Mouse (Mus musculus) midbrain, embryonic 12.5 days (tissue): ENCODE measurements around the gene Glrx5. TPM values are rescaled to one million over a fixed set of nuclear protein-coding genes. Genes with fewer than 3 reads are reported as not detected.

Source experiments
- ATAC-seq: fragments of 200-750 bp; cut with Nextera tagmentation; 2 replicates; pipeline ENCODE4 v1.8.0; 2017; ENCODE audit warnings: low read depth, moderate TSS enrichment, moderate library complexity; ENCODE audit not compliant: low FRiP score
- H3K27ac ChIP-seq: fragments of 300-500 bp; sonication (generic); replicated peaks from 2 replicates; pipeline ENCODE4 v1.5.1; 2016; ENCODE audit warnings: mild to moderate bottlenecking
- H3K27me3 ChIP-seq: fragments of 300-500 bp; sonication (generic); 2 replicates; pipeline ENCODE4 v1.6.1; 2016; ENCODE audit warnings: mild to moderate bottlenecking
- H3K36me3 ChIP-seq: fragments of 300-500 bp; sonication (generic); 2 replicates; pipeline ENCODE4 v1.6.1; 2016
- H3K4me1 ChIP-seq: fragments of 300-500 bp; sonication (generic); 2 replicates; pipeline ENCODE4 v1.6.1; 2016
- H3K4me2 ChIP-seq: fragments of 300-500 bp; sonication (generic); replicated peaks from 2 replicates; pipeline ENCODE4 v1.6.1; 2016; ENCODE audit warnings: mild to moderate bottlenecking, moderate library complexity
- H3K4me3 ChIP-seq: fragments of 300-500 bp; sonication (generic); 2 replicates; pipeline ENCODE4 v1.5.1; 2016; ENCODE audit warnings: mild to moderate bottlenecking
- H3K9ac ChIP-seq: fragments of 300-500 bp; sonication (generic); replicated peaks from 2 replicates; pipeline ENCODE4 v1.6.1; 2016; ENCODE audit warnings: mild to moderate bottlenecking, moderate library complexity
- H3K9me3 ChIP-seq: fragments of 300-500 bp; sonication (generic); 2 replicates; pipeline ENCODE4 v1.6.1; 2016; ENCODE audit warnings: mild to moderate bottlenecking
- WGBS: fragments of 180-500 bp; shearing (Covaris S2); methylation state at CpG from one replicate; pipeline ENCODE4 v1.1.7; 2016; 5-methylcytosine and 5-hydroxymethylcytosine counted together
- polyA plus RNA-seq: library from polyadenylated mRNA; unstranded; fragments of >200 nt; fragmentation: Nextera tagmentation; extraction: Ambion mirVana; gene quantifications from 2 replicates; pipeline ENCODE4 v1.2.1, GENCODE M21; 2016

Gene Glrx5
- polyA plus RNA-seq, 1 experiment from 2014 or later, result 161 TPM

GRCm38 (mm10) chr12:105063201-105064134 is 31.0 kb downstream of the Glrx5 start:
- Histone ChIP-seq H3K4me1 (peaks cover 3% of the 10 kb centered on the region; the same call in 1 of the 2 replicates), H3K4me2 (no peak overlapping the region), H3K9ac (no peak overlapping the region), H3K27ac (peak overlapping the region; percentile 49; the same call in 1 of the 2 replicates), H3K9me3 (no peaks in the 10 kb centered on the region), H3K4me3 (no peak overlapping the region), H3K36me3 (no peaks in the 10 kb centered on the region), H3K27me3 (no peaks in the 10 kb centered on the region)
- peak; percentile 23; the same call in 1 of the 2 replicates for ATAC-seq
- 46% methylated on average over 28 of the region's 28 CpGs for WGBS

GRCm38 (mm10) chr12:105064168-105064567 is 31.7 kb downstream of the Glrx5 start:
- no peak overlapping the region for H3K9ac ChIP-seq
- no peak for ATAC-seq
- H3K4me3 ChIP-seq, result no peak overlapping the region
- H3K27me3 ChIP-seq, result no peaks in the 10 kb centered on the region
- WGBS, result 79% methylated on average over 4 of the region's 4 CpGs
- no peaks in the 10 kb centered on the region for H3K9me3 ChIP-seq
- no peaks in the 10 kb centered on the region for H3K36me3 ChIP-seq
- no peak overlapping the region for H3K4me2 ChIP-seq
- 0 out of 2 replicates have a peak overlapping the region, but pooled peaks have one; percentile 49 for H3K27ac ChIP-seq
- H3K4me1 ChIP-seq, result peaks cover 3% of the 10 kb centered on the region; the same call in 1 of the 2 replicates

- 91% methylated on average over 7 of the region's 7 CpGs for WGBS
- no peaks in the 10 kb centered on the region for H3K27me3 ChIP-seq
- ATAC-seq, result no peak
Measured at GRCm38 (mm10) chr12:105065119-105065518, 32.6 kb downstream of the Glrx5 start.

GRCm38 (mm10) chr12:105066523-105066922 is 34.0 kb downstream of the Glrx5 start:
- H3K27ac ChIP-seq, result no peak overlapping the region
- peaks cover 3% of the 10 kb centered on the region; the same call in 1 of the 2 replicates for H3K4me1 ChIP-seq
- no peak for ATAC-seq
- no peak overlapping the region for H3K4me2 ChIP-seq
- H3K9me3 ChIP-seq, result no peaks in the 10 kb centered on the region
- WGBS, result 74% methylated on average over 10 of the region's 10 CpGs
- H3K9ac ChIP-seq, result no peak overlapping the region
- H3K27me3 ChIP-seq, result no peaks in the 10 kb centered on the region
- no peaks in the 10 kb centered on the region for H3K36me3 ChIP-seq
- H3K4me3 ChIP-seq, result no peak overlapping the region

More at GRCm38 (mm10) chr12:105065119-105065518, 32.6 kb downstream of the Glrx5 start:
- H3K9ac ChIP-seq, result no peak overlapping the region
- H3K4me2 ChIP-seq, result no peak overlapping the region
- H3K36me3 ChIP-seq, result no peaks in the 10 kb centered on the region
- H3K9me3 ChIP-seq, result no peaks in the 10 kb centered on the region
- no peak overlapping the region for H3K4me3 ChIP-seq
- H3K27ac ChIP-seq, result no peak overlapping the region
- peaks cover 3% of the 10 kb centered on the region; the same call in 1 of the 2 replicates for H3K4me1 ChIP-seq

GRCm38 (mm10) chr12:105068911-105069310 is 36.4 kb downstream of the Glrx5 start:
- no peak overlapping the region for H3K27ac ChIP-seq
- ATAC-seq, result no peak
- H3K36me3 ChIP-seq, result no peaks in the 10 kb centered on the region
- H3K4me3 ChIP-seq, result no peak overlapping the region
- no peak overlapping the region for H3K9ac ChIP-seq
- no peak overlapping the region for H3K4me2 ChIP-seq
- no peaks in the 10 kb centered on the region for H3K9me3 ChIP-seq
- H3K27me3 ChIP-seq, result no peaks in the 10 kb centered on the region
- peaks cover under 1% of the 10 kb centered on the region; the same call in 1 of the 2 replicates for H3K4me1 ChIP-seq
- 89% methylated on average over 5 of the region's 5 CpGs for WGBS

- Histone ChIP-seq H3K4me1 (peaks cover 17% of the 10 kb centered on the region; the same call in 1 of the 2 replicates), H3K36me3 (no peaks in the 10 kb centered on the region), H3K27ac (no peak overlapping the region), H3K4me2 (no peak overlapping the region), H3K27me3 (0 out of 2 replicates have a peak, but pooled peaks cover 5% of the 10 kb centered on the region), H3K9me3 (no peaks in the 10 kb centered on the region), H3K9ac (no peak overlapping the region), H3K4me3 (no peak overlapping the region)
- ATAC-seq, result no peak
- 41% methylated on average over 9 of the region's 9 CpGs for WGBS
Measured at GRCm38 (mm10) chr12:105073708-105074107, 41.2 kb downstream of the Glrx5 start.

GRCm38 (mm10) chr12:105075496-105075895 is 43.0 kb downstream of the Glrx5 start:
- no peak for ATAC-seq
- Histone ChIP-seq H3K9ac (no peak overlapping the region), H3K27me3 (0 out of 2 replicates have a peak, but pooled peaks cover 5% of the 10 kb centered on the region), H3K4me2 (no peak overlapping the region), H3K4me3 (no peak overlapping the region), H3K9me3 (no peaks in the 10 kb centered on the region), H3K27ac (no peak overlapping the region), H3K4me1 (peaks cover 17% of the 10 kb centered on the region; the same call in 1 of the 2 replicates), H3K36me3 (no peaks in the 10 kb centered on the region)
- WGBS, result 60% methylated on average over 7 of the region's 7 CpGs

- Histone ChIP-seq H3K27ac (no peak overlapping the region), H3K36me3 (no peaks in the 10 kb centered on the region), H3K9me3 (no peaks in the 10 kb centered on the region), H3K27me3 (0 out of 2 replicates have a peak, but pooled peaks cover 5% of the 10 kb centered on the region), H3K4me2 (no peak overlapping the region), H3K9ac (no peak overlapping the region), H3K4me3 (no peak overlapping the region), H3K4me1 (peaks cover 17% of the 10 kb centered on the region; the same call in 1 of the 2 replicates)
- no peak for ATAC-seq
- 77% methylated on average over 3 of the region's 3 CpGs for WGBS
Measured at GRCm38 (mm10) chr12:105076511-105076910, 44.0 kb downstream of the Glrx5 start.

GRCm38 (mm10) chr12:105077232-105077631 is 44.7 kb downstream of the Glrx5 start:
- 89% methylated on average over 2 of the region's 2 CpGs for WGBS
- H3K9ac ChIP-seq, result no peak overlapping the region
- no peak overlapping the region for H3K27ac ChIP-seq

GRCm38 (mm10) chr12:105084171-105084570 is 51.7 kb downstream of the Glrx5 start:
- 75% methylated on average over 5 of the region's 5 CpGs for WGBS
- Histone ChIP-seq H3K4me1 (peaks cover 2% of the 10 kb centered on the region; the same call in 1 of the 2 replicates), H3K4me2 (no peak overlapping the region), H3K36me3 (no peaks in the 10 kb centered on the region), H3K27ac (no peak overlapping the region), H3K9ac (no peak overlapping the region), H3K4me3 (no peak overlapping the region), H3K27me3 (no peaks in the 10 kb centered on the region), H3K9me3 (no peaks in the 10 kb centered on the region)
- no peak for ATAC-seq

More at GRCm38 (mm10) chr12:105077232-105077631, 44.7 kb downstream of the Glrx5 start:
- Histone ChIP-seq H3K27me3 (0 out of 2 replicates have a peak, but pooled peaks cover 5% of the 10 kb centered on the region), H3K36me3 (no peaks in the 10 kb centered on the region), H3K4me3 (no peak overlapping the region), H3K4me1 (peaks cover 17% of the 10 kb centered on the region; the same call in 1 of the 2 replicates), H3K4me2 (no peak overlapping the region), H3K9me3 (no peaks in the 10 kb centered on the region)
- ATAC-seq, result no peak

GRCm38 (mm10) chr12:105084816-105085215 is 52.3 kb downstream of the Glrx5 start:
- ATAC-seq, result no peak
- Histone ChIP-seq H3K9ac (no peak overlapping the region), H3K27me3 (no peaks in the 10 kb centered on the region), H3K9me3 (no peaks in the 10 kb centered on the region), H3K36me3 (no peaks in the 10 kb centered on the region), H3K4me1 (peaks cover 5% of the 10 kb centered on the region; the same call in 1 of the 2 replicates), H3K27ac (no peak overlapping the region), H3K4me2 (no peak overlapping the region), H3K4me3 (no peak overlapping the region)
- WGBS, result 83% methylated on average over 6 of the region's 6 CpGs

- Histone ChIP-seq H3K9ac (no peak overlapping the region), H3K27ac (no peak overlapping the region), H3K27me3 (no peaks in the 10 kb centered on the region), H3K4me3 (no peak overlapping the region), H3K36me3 (no peaks in the 10 kb centered on the region), H3K4me2 (no peak overlapping the region), H3K4me1 (peaks cover 5% of the 10 kb centered on the region; the same call in 1 of the 2 replicates), H3K9me3 (no peaks in the 10 kb centered on the region)
- 80% methylated on average over 12 of the region's 12 CpGs for WGBS
- no peak for ATAC-seq
Measured at GRCm38 (mm10) chr12:105085296-105085695, 52.8 kb downstream of the Glrx5 start.
